Mouse (Mus musculus) thymus, adult 2 months (tissue): Measurements from ENCODE around the gene Ccdc6.

Experiments used
- CTCF ChIP-seq: fragments of 200-500 bp; IDR thresholded peaks from 2 replicates; pipeline ENCODE4 v1.5.1; 2012; ENCODE audit warnings: mild to moderate bottlenecking, control low read depth, low read length, moderate library complexity, borderline replicate concordance; ENCODE audit not compliant: control insufficient read depth, poor library complexity, insufficient read depth; ENCODE audit errors: extremely low read depth
- POLR2A ChIP-seq: fragments of 200-500 bp; IDR thresholded peaks from 2 replicates; pipeline ENCODE4 v1.6.1; 2012; ENCODE audit warnings: mild to moderate bottlenecking, low read length, control low read depth, moderate library complexity; ENCODE audit not compliant: control insufficient read depth, poor library complexity, insufficient read depth; ENCODE audit errors: extremely low read depth

DNA sequence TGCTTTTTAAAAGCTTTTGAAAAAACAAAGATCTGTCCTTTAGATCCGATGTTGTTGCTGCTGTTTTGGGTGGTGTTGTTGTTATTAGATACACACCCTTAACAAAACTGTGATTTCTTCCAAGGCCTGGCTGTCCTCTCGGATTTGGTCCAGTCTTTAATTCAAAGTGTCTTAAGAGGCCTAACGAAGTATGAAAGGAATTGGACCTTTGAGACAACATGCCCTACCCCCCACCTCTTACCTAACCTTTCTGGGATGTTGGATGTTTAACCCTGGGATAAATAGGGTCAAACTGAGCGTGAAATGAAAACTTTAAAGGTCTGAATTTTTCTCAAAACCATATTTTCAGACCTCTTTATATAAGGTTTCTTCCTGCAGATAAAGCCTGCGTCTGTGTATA is 124.0 kb downstream of the Ccdc6 start:
- no peak for TF ChIP-seq CTCF
- no peak for TF ChIP-seq POLR2A
